Mouse (Mus musculus) cortical plate, adult 2 months (tissue): ENCODE measurements around the gene Dhx34.

Source experiments
- CTCF ChIP-seq: fragments of 200-500 bp; IDR thresholded peaks from 2 replicates; pipeline ENCODE4 v1.5.1; 2011; ENCODE audit warnings: mild to moderate bottlenecking, control low read depth, low read length; ENCODE audit not compliant: insufficient read depth; ENCODE audit errors: extremely low read depth
- POLR2A ChIP-seq: fragments of 200-500 bp; IDR thresholded peaks from 2 replicates; pipeline ENCODE4 v1.6.1; 2011; ENCODE audit warnings: mild to moderate bottlenecking, low read length, control low read depth; ENCODE audit not compliant: insufficient read depth; ENCODE audit errors: extremely low read depth

DNA sequence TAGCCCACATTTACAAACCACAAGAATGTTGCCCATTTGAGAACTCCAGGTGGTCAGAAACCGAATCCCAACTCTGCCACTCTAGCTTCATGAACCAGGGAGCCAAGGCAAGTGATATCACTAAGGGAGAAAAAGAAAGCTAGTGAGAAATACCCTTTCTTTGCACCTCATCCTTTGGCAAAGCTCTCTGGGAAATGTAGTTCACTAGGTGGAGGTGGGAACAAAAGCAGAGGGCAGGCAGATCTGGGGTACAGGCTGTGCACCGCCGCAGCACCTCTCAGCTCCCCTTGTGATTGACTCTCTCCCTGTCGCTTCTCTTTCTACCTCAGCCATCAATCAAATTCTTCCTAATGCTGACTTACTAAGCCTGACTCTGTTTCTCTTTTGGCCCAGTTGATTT lies 43.7 kb downstream of the Dhx34 start:
- TF ChIP-seq CTCF (no peak), POLR2A (no peak)
